Mouse (Mus musculus): ENCODE data around the gene Dlec1.
A peak's percentile ranks its signal among the peaks of the same experiment; 100 is the strongest.

- peak; percentile 43 for TF ChIP-seq CTCF (IDR thresholded peaks at IDR 0.05)
- no peak for TF ChIP-seq EP300 (IDR thresholded peaks at IDR 0.05)
Observed at GRCm38 (mm10) chr9:119101992-119102782, at the start of gene Dlec1.

Data from lung, postnatal 0 days (tissue).